Mouse (Mus musculus) neural tube, embryonic 11.5 days (tissue): ENCODE results near the gene Ddx50. TPM values are rescaled to one million over a fixed set of nuclear protein-coding genes. Genes with fewer than 3 reads are reported as not detected.
"Not testable (repeated sequence)": the region's sequence is repeated elsewhere in the genome, so short reads cannot be mapped to it uniquely, and the experiment has no call there.

Source experiments
- ATAC-seq: fragments of 200-750 bp; cut with Nextera tagmentation; 2 replicates; pipeline ENCODE4 v1.8.0; 2017; ENCODE audit warnings: moderate number of reproducible peaks, mild to moderate bottlenecking, moderate TSS enrichment, moderate library complexity; ENCODE audit not compliant: insufficient read depth, low FRiP score, low TSS enrichment
- DNase-seq: peaks from one replicate; pipeline ENCODE4 v3.0.0-alpha.2; 2015; ENCODE audit warnings: low spot score
- H3K27ac ChIP-seq: fragments of 300-500 bp; sonication (generic); 2 replicates; pipeline ENCODE4 v1.5.1; 2014; ENCODE audit warnings: low read depth, mild to moderate bottlenecking, low read length
- H3K27me3 ChIP-seq: fragments of 300-500 bp; sonication (generic); 2 replicates; pipeline ENCODE4 v1.6.1; 2014; ENCODE audit warnings: mild to moderate bottlenecking, low read length, mixed read lengths; ENCODE audit not compliant: control insufficient read depth, insufficient read depth
- H3K36me3 ChIP-seq: fragments of 300-500 bp; sonication (generic); 2 replicates; pipeline ENCODE4 v1.6.1; 2014; ENCODE audit warnings: mild to moderate bottlenecking, low read length, moderate library complexity, mixed read lengths; ENCODE audit not compliant: control insufficient read depth, insufficient read depth
- H3K4me1 ChIP-seq: fragments of 300-500 bp; sonication (generic); 2 replicates; pipeline ENCODE4 v1.6.1; 2014; ENCODE audit warnings: low read length, mixed read lengths; ENCODE audit not compliant: control insufficient read depth, insufficient read depth
- H3K4me2 ChIP-seq: fragments of 300-500 bp; sonication (generic); 2 replicates; pipeline ENCODE4 v1.6.1; 2014; ENCODE audit warnings: low read depth, mild to moderate bottlenecking, moderate library complexity
- H3K4me3 ChIP-seq: fragments of 300-500 bp; sonication (generic); 2 replicates; pipeline ENCODE4 v1.5.1; 2014; ENCODE audit warnings: low read depth, low read length
- H3K9ac ChIP-seq: fragments of 300-500 bp; sonication (generic); 2 replicates; pipeline ENCODE4 v1.6.1; 2014; ENCODE audit warnings: mild to moderate bottlenecking, low read length
- H3K9me3 ChIP-seq: fragments of 300-500 bp; sonication (generic); 2 replicates; pipeline ENCODE4 v1.6.1; 2016; ENCODE audit warnings: low read length; ENCODE audit not compliant: control insufficient read depth
- WGBS: fragments of 180-500 bp; shearing (Covaris S2); extraction: QIAGEN DNeasy Blood & Tissue Kit; methylation state at CpG from one replicate; pipeline ENCODE4 v1.1.7; 2014; 5-methylcytosine and 5-hydroxymethylcytosine counted together
- polyA plus RNA-seq: library from polyadenylated mRNA; unstranded; fragments of >200 nt; fragmentation: Nextera tagmentation; extraction: Ambion mirVana; gene quantifications from 2 replicates; pipeline ENCODE4 v1.2.1, GENCODE M21; 2014

The Ddx50 gene
- polyA plus RNA-seq, 1 experiment from 2014 or later = 118 TPM

DNA sequence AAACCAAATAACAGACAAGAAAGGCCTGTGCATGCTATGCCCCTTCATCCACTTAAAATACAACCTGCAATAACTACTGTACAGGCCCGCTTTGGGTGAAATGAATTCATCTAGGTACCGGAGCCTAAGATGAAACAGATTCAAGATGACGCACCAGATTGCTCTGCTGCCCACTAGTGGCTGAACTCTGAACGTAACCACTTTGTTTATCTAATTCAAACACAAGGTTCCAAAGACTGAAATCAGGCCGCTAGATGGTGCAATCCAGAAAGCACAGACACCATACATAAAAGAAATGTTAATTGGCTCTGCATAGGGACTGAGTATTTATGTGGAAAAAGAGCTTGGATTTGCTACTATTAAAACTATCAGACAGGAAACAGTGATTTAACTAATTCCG, 60.8 kb downstream of the Ddx50 start:
- H3K27me3 ChIP-seq = no peaks in the 10 kb centered on the region
- H3K27ac ChIP-seq = no peak overlapping the region
- DNase-seq (peak; percentile 81), ATAC-seq (no peak)
- no peak overlapping the region for H3K4me3 ChIP-seq
- no peak overlapping the region for H3K9ac ChIP-seq
- peaks cover 29% of the 10 kb centered on the region for H3K36me3 ChIP-seq
- 59% methylated on average over 6 of the region's 6 CpGs for WGBS
- no peaks in the 10 kb centered on the region for H3K9me3 ChIP-seq
- no peak overlapping the region for H3K4me2 ChIP-seq
- H3K4me1 ChIP-seq = no peaks in the 10 kb centered on the region

DNA sequence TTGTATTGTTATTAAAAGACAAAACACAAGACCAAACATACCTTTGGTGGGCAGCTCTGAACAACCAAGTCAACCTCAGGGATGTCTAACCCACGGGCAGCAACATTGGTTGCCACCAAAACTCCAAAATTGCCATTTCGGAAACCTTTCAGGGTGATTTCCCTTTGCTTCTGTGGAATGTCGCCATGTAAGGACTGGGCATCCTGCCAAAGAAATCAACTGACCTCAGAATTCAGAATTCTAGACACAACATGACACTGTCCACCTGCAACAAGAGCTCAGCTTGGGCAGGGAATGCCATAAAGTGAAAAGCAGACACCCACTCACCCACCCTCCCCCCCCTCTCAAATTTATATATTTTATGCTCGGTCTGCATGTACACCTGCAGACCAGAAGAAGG, 62.4 kb downstream of the Ddx50 start:
- WGBS = 91% methylated on average over 4 of the region's 4 CpGs
- H3K4me1 ChIP-seq = no peaks in the 10 kb centered on the region
- H3K4me3 ChIP-seq = no peak overlapping the region
- H3K9ac ChIP-seq = no peak overlapping the region
- no peak overlapping the region for H3K27ac ChIP-seq
- peaks cover 34% of the 10 kb centered on the region for H3K36me3 ChIP-seq
- ATAC-seq (no peak), DNase-seq (no peak)
- H3K4me2 ChIP-seq = no peak overlapping the region
- no peaks in the 10 kb centered on the region for H3K27me3 ChIP-seq
- H3K9me3 ChIP-seq = no peaks in the 10 kb centered on the region

DNA sequence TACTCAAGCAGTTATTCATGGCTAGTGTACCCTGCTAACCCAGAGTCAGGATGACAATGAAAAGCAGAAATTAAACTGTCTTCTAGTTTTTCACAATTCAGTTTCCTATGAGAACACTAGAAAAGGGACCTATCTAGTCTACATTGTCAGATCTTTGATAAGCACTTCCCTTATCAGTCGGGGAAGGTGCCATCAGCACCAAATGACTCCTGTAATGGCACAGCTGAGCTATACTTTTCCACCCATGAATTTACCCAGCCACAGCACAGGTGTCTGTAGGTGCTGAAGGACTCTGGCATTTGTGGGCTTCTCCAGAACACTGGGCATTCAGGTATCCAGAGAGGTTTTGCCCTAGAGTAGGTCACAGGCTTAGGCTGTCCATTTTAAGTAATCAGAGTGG, 67.8 kb downstream of the Ddx50 start:
- Histone ChIP-seq H3K36me3 (peaks cover 31% of the 10 kb centered on the region), H3K4me2 (no peak overlapping the region)
- WGBS = 84% methylated on average over 1 of the region's 1 CpGs

DNA sequence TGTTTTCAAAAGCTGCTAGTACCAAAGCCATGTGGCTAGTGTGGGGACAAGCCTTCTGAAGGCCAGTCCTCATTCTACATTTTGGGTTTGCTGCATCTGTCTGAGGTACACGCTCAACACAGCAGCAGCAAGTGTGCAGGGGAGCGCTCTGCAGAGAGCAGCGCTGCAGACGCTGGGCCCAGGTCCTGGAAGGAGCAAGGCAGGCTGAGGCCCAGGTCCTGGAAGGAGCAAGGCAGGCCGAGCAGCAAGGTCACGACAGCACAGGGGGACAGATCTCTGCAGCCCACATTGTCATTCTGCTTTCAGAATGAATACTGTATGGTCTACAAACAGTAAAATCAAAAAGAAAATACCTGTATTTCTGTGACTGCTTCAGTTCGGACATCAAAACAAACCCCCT, 68.3 kb downstream of the Ddx50 start:
- 89% methylated on average over 7 of the region's 7 CpGs for WGBS

More for the DNA sequence above, 67.8 kb downstream of the Ddx50 start:
- no peak for DNase-seq
- Histone ChIP-seq H3K4me3 (no peak overlapping the region), H3K4me1 (no peaks in the 10 kb centered on the region), H3K27ac (no peak overlapping the region), H3K27me3 (no peaks in the 10 kb centered on the region), H3K9ac (no peak overlapping the region), H3K9me3 (no peaks in the 10 kb centered on the region)
- no peak for ATAC-seq

DNA sequence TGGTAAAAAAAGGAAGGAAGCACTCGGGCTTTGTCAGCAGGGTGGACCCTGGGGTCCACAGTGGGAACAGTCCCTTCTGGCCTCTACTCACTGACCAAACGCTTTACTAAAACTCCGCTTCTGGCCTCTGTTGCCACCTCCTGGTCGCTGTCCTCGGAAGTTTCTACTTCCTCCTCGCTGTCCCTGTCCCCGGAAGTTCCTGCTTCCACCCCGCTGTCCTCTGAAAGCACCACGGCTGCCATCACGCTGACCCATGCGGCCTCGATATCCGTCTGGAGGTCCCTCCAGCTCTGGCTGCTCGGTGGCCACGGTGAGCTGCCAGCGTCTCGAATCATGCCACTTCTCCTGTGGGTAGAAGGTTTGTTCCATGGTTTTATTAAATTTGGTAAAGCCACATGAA, 68.8 kb downstream of the Ddx50 start:
- H3K9me3 ChIP-seq = no peaks in the 10 kb centered on the region
- H3K36me3 ChIP-seq = peaks cover 25% of the 10 kb centered on the region
- 93% methylated on average over 17 of the region's 17 CpGs for WGBS
- DNase-seq = no peak
- H3K4me1 ChIP-seq = peaks cover 3% of the 10 kb centered on the region
- H3K4me3 ChIP-seq = no peak overlapping the region
- no peak overlapping the region for H3K27ac ChIP-seq
- no peak overlapping the region for H3K4me2 ChIP-seq
- H3K9ac ChIP-seq = no peak overlapping the region
- ATAC-seq = no peak
- H3K27me3 ChIP-seq = no peaks in the 10 kb centered on the region

More for the DNA sequence above, 68.3 kb downstream of the Ddx50 start:
- Histone ChIP-seq H3K27me3 (no peaks in the 10 kb centered on the region), H3K4me2 (no peak overlapping the region), H3K36me3 (peaks cover 26% of the 10 kb centered on the region), H3K9ac (no peak overlapping the region), H3K27ac (no peak overlapping the region), H3K4me1 (no peaks in the 10 kb centered on the region), H3K4me3 (no peak overlapping the region), H3K9me3 (no peaks in the 10 kb centered on the region)
- DNase-seq (no peak), ATAC-seq (no peak)

DNA sequence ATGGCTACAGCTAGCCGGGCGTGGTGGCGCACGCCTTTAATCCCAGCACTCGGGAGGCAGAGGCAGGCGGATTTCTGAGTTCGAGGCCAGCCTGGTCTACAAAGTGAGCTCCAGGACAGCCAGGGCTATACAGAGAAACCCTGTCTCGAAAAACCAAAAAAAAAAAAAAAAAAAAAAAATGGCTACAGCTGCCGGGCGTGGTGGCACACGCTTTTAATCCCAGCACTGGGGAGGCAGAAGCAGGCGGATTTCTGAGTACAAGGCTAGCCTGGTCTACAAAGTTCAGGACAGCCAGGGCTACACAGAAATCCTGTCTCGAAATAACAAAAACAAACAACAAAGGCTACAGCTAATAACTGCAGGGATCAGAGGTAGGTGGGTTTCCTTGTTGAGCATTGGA, 71.9 kb downstream of the Ddx50 start:
- not testable (repeated sequence) for H3K27me3 ChIP-seq, H3K27ac ChIP-seq, H3K9me3 ChIP-seq, H3K9ac ChIP-seq, H3K4me3 ChIP-seq, DNase-seq, H3K4me2 ChIP-seq, H3K4me1 ChIP-seq, ATAC-seq
- 90% methylated on average over 11 of the region's 13 CpGs for WGBS
- peaks cover 17% of the 10 kb centered on the region for H3K36me3 ChIP-seq

DNA sequence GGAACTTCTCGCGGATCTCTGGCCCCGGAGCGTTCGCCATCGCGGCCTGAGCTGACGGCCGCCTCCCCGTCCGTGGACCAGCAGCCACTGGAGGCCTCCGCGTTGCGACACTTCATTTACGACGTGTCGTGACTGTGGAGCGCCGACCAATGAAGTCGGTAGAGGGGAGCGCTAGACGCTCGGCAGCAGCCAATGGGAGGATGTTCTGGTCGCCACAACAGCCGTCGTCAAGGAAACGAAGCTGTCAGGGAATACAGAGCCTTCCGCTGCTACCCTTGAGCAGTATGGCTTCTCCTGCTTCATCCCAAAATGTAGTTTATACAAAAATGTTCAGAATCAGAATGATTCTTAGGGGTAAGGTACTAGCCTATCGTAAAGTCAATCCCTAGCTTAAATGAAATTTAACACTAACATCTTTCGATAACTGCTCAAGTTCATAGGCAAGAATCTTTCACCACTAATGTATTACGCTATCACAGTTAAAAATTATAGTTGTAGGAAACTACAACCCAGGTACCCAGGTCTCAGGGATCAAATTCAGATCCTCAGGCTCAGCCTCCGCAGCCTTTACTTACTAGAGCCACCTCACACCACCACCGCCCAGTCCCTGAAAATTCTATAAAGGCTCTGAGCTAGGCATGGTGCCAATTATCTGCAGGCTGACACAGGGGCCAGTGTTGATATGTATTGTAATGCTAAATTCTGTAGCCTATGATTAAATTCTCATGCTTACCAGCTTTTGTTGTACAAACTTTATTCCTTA, 72.5 kb downstream of the Ddx50 start, which contains the start of gene Kif1bp:
Gene Kif1bp (minus strand): TSS at position 120 of the 763 bp plus-strand sequence.
- WGBS = 7% methylated on average over 33 of the region's 33 CpGs
- H3K4me1 ChIP-seq = peaks cover 8% of the 10 kb centered on the region
- peak within 1 kb of the TSS; percentile 81 for H3K9ac ChIP-seq
- peaks cover 12% of the 10 kb centered on the region for H3K36me3 ChIP-seq
- no peaks in the 10 kb centered on the region for H3K27me3 ChIP-seq
- peak; percentile 95 for DNase-seq
- H3K4me2 ChIP-seq = peak within 1 kb of the TSS; percentile 63
- peak within 1 kb of the TSS; percentile 53; the same call in 1 of the 2 replicates for H3K27ac ChIP-seq
- H3K9me3 ChIP-seq = no peaks in the 10 kb centered on the region
- peak within 1 kb of the TSS; percentile 95 for H3K4me3 ChIP-seq
- ATAC-seq = peak; percentile 99

DNA sequence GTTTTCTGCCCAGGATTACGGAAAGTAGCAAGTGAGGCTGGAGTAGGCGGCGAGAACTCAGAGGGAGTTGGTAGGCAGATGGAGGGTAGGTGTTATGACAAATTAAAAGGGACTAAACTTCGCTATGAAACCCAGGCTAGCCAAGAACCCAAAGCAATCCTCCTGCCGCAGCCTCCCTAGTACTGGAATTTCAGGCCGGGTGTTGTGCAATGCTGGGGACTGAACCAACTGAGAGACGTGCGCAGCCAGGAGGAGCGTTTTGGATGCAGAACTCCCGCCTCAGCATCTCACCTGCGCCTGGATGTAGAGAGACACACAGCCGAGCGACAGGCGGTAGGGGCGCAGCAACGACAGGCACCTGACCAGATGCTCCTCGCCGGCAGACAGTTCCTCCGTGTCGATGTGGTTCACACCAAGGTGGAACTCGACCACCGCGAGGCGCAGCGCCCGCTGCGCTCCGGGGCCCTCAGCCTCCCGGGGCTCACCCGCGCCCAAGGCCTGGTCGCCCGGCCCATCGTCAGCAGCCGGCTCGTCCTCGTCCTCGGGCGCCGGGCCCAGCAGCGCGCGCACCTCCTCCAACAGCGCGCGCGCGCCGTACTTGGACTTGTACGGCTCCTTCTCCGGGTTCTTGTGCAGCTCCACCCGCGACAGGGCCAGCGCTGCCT, 73.2 kb downstream of the Ddx50 start:
- H3K27ac ChIP-seq = peak overlapping the region; percentile 53; the same call in 1 of the 2 replicates
- H3K4me3 ChIP-seq = peak overlapping the region; percentile 95
- no peak for DNase-seq
- peak; percentile 67 for ATAC-seq
- peak overlapping the region; percentile 81 for H3K9ac ChIP-seq
- peaks cover 11% of the 10 kb centered on the region for H3K36me3 ChIP-seq
- no peaks in the 10 kb centered on the region for H3K9me3 ChIP-seq
- H3K4me1 ChIP-seq = peaks cover 8% of the 10 kb centered on the region
- 1% methylated on average over 44 of the region's 54 CpGs for WGBS
- H3K27me3 ChIP-seq = no peaks in the 10 kb centered on the region
- H3K4me2 ChIP-seq = peak overlapping the region; percentile 63

DNA sequence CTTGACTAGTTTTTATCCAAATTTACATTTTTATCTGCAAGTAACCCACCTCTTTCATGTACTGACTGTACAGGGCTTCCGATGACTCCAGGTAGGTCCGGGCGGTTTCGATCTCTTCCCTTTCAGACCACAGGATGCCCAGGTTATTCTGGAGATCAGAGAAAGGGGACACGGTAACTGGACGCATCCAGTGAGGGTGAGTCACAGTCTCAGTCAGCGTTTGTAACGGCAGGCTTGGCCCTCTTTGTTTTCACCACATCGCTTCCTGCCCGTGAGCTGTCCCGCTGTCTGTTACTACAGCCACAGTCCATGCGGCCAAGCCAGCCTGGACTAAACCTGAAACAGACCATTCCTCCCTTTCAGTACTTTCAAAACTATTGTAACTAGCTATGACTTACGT, 76.0 kb downstream of the Ddx50 start:
- H3K27me3 ChIP-seq = no peaks in the 10 kb centered on the region
- no peak for DNase-seq
- no peak overlapping the region for H3K27ac ChIP-seq
- no peak overlapping the region for H3K4me2 ChIP-seq
- H3K4me1 ChIP-seq = peaks cover 8% of the 10 kb centered on the region
- no peak overlapping the region for H3K9ac ChIP-seq
- no peak for ATAC-seq
- peaks cover 2% of the 10 kb centered on the region for H3K36me3 ChIP-seq
- H3K9me3 ChIP-seq = no peaks in the 10 kb centered on the region
- 93% methylated on average over 13 of the region's 13 CpGs for WGBS
- H3K4me3 ChIP-seq = no peak overlapping the region
